Mouse (Mus musculus): ENCODE results near the gene Cox7a1. TPM values are rescaled to one million over a fixed set of nuclear protein-coding genes. Genes with fewer than 3 reads are reported as not detected.
"Not testable (repeated sequence)": the region's sequence is repeated elsewhere in the genome, so short reads cannot be mapped to it uniquely, and the experiment has no call there.

Gene Cox7a1
- 1,000 to 10,000 TPM; 1,093 to 1,260 TPM for total RNA-seq (2021)
- long read RNA-seq, experiment 1, transcript Cox7a1-201 (4 exons, 393 nt), result major isoform, 1,675 of 2,391 reads
- long read RNA-seq, experiment 1, transcript Cox7a1-202 (4 exons, 485 nt), result minor isoform, 65 of 2,391 reads
- long read RNA-seq, experiment 1, partial matches to known transcripts, result 638 of 2,391 reads
- long read RNA-seq, experiment 1, other reads (novel, unspliced or antisense), result 13 of 2,391 reads
- long read RNA-seq, experiment 2, transcript Cox7a1-201 (4 exons, 393 nt), result major isoform, 1,079 of 1,501 reads
- long read RNA-seq, experiment 2, transcript Cox7a1-202 (4 exons, 485 nt), result minor isoform, 55 of 1,501 reads
- long read RNA-seq, experiment 2, partial matches to known transcripts, result 362 of 1,501 reads
- long read RNA-seq, experiment 2, other reads (novel, unspliced or antisense), result 5 of 1,501 reads

DNA sequence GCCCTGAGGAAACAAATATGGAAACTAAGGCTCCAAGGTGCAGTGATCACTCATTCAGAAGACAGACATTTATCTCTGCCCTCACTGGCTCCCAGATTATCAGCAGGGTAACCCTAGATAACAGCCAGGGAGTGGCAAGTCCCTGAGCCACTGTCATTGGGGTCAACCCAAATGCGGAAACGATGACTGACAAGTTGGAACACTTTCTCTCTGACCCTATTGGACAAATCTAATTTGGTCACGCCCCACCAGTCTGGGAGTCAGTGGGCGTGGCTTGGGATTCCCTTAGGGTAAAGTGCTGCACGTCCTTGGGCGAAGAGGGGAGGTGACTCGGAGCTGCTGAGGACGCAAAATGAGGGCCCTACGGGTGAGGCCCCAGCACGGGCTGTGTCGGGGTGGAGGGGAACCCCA is at the start of gene Cox7a1:
Gene Cox7a1, plus strand, starts transcription at position 266 of the 411 bp plus-strand sequence.
- peak; percentile 91 for DNase-seq

- DNase-seq, result no peak
These were observed 47.1 kb upstream of the Cox7a1 start for GRCm38 (mm10) chr7:30136826-30137225.

- no peak for DNase-seq
These were observed 40.8 kb upstream of the Cox7a1 start for GRCm38 (mm10) chr7:30143170-30143554.

GRCm38 (mm10) chr7:30143555-30144209 is 40.3 kb upstream of the Cox7a1 start:
- peak; percentile 40 for DNase-seq

DNA sequence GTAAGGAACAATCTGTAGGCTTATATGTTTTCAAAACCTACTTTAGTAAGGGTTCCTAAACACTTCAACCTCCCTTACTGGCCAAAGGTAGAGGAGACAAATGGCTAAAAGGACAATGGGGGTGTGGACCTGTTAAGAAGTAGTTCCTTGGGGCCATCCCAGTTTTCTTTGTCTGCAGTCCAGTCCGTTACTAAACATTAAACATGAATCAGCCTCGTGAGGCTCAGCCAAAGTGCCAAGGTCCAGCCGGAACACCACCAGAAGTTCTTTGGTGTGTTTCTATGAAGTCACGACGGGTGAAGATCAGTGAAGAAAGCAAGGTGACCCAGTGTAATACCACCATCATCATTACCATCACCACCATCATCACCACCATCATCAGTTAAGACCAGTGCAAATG is 36.9 kb upstream of the Cox7a1 start:
- no peak for DNase-seq

- DNase-seq, result no peak
These were observed 29.9 kb upstream of the Cox7a1 start for GRCm38 (mm10) chr7:30154040-30154439.

DNA sequence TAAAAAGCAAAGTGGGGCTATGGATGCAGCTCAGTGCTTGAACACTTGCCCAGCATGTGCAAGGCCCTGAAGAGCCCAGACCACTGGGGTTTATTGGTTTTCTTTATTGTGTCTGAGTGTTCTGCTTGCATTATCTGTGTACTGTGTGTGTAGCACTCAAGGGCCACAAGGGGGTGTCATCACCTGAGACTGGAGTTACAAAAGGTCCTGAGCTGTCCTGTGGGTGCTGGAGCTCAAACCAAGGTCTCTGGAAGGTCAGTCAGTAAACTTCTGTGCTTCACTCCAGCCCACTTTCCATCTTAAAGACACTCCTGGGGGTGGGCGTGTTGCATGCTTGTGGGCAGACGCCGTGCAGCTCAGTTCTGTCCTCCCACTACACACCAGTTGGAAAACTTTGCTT is 28.4 kb upstream of the Cox7a1 start:
- no peak for DNase-seq

GRCm38 (mm10) chr7:30163113-30163512 is 20.8 kb upstream of the Cox7a1 start:
- DNase-seq, result no peak

DNA sequence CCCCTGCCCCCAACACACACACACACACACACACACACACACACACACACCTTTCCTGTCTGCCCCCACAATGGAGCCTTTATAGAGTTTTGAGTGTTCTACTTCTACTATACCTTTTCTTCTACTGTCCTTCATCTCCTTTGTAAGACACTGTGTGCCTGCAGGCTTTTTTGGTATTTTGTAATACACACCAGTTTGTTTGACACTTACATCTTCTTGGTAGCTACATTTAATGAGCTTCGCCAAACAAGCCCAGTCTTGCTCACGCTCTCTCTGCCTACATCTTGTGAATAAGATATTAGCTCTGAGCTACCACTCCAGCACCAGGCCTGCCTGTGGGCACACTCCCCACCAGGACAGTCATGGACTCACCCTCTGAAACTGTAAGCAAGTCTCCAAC is 19.2 kb upstream of the Cox7a1 start:
- DNase-seq, result no peak

- no peak for DNase-seq
These were observed 14.9 kb upstream of the Cox7a1 start for GRCm38 (mm10) chr7:30168914-30169582.

- peak; percentile 91 for DNase-seq
These were observed 14.2 kb upstream of the Cox7a1 start, which contains the start of gene Zfp146 for GRCm38 (mm10) chr7:30169583-30170282. Gene Zfp146, minus strand, starts transcription at chr7:30169750.

- no peak for DNase-seq
These were observed 13.5 kb upstream of the Cox7a1 start for GRCm38 (mm10) chr7:30170283-30170951.

DNA sequence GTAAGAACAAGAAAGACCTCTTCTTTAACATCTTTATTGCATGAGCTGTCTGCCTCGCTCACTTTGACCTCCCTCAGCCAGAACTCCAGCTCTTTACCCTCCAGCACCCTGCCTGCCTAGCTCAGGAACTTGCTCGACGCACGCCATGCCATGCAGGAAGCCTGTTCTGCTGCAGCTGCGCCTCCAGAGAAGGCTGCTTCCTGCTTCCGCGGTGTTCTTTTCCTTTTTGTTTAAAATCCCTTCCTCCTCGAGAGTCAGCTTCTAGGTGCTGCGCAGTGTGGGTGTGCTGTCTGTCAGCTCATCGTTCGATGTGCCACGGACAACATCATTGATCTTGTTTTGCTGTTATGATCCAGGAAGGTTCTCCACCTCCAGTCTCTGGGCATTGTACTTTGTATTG is 7.5 kb upstream of the Cox7a1 start:
- DNase-seq, result no peak

DNA sequence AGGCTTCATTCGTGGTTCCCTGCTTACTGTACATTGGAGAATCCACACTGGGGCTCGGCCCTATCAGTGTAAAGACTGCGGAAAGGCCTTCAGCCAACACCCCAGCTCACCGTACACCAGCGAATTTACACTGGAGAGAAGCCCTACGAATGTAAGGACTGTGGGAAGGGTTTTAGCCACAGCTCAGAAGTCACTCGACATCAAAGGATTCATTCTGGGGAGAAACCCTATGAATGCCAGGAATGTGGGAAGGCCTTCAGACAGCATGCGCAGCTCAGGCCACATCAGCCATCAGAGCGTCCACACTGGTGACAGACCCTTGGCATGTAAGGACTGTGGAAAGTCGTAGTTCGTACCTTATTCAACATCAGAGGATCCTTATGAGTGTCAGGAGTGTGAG is 5.7 kb upstream of the Cox7a1 start:
- no peak for DNase-seq

GRCm38 (mm10) chr7:30181308-30181707 is 2.6 kb upstream of the Cox7a1 start:
- DNase-seq, result no peak

DNA sequence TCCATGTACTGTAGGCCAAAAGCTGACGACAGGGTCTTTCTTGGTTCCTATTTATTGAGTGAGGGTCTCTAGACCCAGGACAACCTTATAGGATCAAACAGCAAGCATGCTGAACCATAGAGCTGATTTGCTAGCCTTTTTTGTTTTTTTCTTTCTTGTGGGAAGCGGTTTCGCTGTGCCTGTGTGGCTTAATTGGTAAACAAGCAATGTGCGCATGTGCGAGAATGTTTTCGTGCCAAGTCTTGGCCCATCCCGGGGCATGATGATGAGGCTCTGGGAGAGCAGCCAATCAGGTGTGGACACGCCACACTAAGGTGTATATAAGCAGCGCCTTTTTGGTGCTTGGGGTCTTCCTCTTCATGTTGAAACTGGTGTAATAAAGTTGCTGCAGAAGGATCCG is 2.0 kb upstream of the Cox7a1 start:
- not testable (repeated sequence) for DNase-seq

GRCm38 (mm10) chr7:30183189-30183588 is 755 bp upstream of the Cox7a1 start:
- DNase-seq, result not testable (repeated sequence)

DNA sequence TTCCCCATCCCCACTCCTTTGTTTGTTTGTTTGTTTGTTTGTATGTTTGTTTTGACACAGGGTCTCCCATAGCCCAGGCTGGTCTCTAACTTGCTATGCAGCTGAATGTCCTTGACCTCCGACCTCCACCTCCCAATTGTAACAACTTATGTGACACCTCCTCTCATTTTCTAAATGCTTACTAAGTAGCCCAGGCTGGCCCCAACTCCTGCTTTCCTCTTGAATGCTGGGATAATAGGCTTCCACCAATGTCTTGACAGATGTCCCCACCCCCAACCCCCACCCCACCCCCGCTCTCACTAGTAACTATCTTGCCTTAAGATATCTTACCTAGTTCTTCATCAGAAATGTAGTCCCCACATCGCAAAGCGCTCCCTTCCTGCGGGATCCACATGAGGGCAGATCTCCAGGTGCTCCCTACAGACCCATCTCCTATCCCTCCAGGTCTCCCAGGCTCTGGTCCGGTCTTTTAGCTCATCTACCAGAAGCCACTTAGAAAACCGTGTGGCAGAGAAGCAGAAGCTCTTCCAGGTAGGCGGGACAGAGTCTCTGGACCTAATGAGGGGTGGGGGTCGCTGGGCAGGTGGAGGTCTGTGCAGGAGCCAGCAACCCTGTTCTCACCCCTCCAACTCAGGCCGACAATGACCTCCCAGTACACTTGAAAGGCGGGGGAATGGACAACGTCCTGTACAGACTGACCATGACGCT is 851 bp downstream of the Cox7a1 start:
- no peak for DNase-seq

DNA sequence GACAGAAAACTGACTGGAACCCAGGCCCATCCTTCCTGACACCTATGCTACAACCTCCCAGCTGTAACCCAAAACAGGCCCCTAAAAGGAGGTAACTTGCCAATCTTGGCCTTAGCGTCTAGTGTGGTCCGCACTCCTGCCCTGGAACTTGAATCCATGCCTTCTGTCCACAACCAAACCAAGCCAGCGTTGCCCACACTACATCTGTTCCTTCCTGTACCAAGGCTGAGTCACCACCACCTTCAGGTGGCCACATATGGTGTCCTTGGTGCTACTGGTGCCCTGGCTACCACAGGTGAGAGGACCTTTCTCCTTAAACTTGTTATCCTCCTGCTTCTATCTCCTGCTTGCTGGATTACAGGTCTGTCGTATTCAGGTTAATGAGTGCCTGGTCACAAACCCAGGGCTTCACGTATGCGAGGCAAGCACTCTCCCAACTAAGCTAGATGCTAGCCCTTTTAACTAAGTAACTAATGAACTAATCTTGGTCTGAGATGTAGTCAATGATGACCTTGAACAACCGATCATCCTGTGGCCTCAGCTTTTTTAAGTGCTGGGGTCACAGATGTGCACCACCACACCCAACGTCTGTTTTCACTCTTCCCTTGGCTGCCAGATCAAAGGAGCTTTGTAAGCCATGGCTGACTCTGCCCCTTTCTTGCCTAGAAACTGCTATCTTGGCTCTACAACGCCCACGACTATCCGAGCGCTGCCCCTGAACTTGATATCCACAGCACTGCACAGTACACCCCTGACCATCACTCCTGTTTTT is 4.6 kb downstream of the Cox7a1 start:
- no peak for DNase-seq

DNA sequence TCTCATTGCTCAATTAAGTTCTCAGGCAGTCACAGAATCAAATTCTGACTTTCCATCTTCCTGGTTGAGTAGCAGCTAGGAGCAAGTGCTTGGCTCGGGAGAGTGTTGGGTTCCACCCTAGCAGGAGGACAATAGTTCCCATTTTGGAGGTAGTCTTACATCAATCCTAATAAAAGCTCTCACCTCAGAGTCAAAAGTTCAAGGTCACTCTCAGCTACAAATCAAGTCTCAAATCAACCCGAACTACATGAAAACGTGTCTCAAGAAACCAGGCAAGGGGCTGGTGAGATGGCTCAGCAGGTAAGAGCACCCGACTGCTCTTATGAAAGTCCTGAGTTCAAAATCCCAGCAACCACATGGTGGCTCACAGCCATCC is 5.2 kb downstream of the Cox7a1 start:
- DNase-seq, result no peak

All from gastrocnemius, postnatal 25 days (tissue).